Mouse (Mus musculus) MEL (cell line): ENCODE results near the gene Plpp2. TPM values are rescaled to one million over a fixed set of nuclear protein-coding genes. Genes with fewer than 3 reads are reported as not detected.

Source experiments
- DNase-seq: peaks from one replicate; pipeline ENCODE4 v3.0.0; 2011; ENCODE audit warnings: low read depth, low spot score
- H3K27ac ChIP-seq: 2 replicates; pipeline ENCODE4 v1.5.1; 2012; ENCODE audit warnings: low read depth, mild to moderate bottlenecking, control low read depth, low read length, moderate library complexity; ENCODE audit not compliant: control insufficient read depth
- H3K27me3 ChIP-seq, 2 experiments: fragments of 150-350 bp in 1 of 2; sonication (generic) in 1 of 2; 2 replicates each; pipeline ENCODE4 v1.6.1; 2012; ENCODE audit warnings: low read length in 2 of 2, mild to moderate bottlenecking in 2 of 2, improper control_type of control experiment in 1 of 2, moderate library complexity in 1 of 2; ENCODE audit not compliant: insufficient read depth in 2 of 2, control insufficient read depth in 1 of 2
- H3K36me3 ChIP-seq, 2 experiments: 2 replicates each; pipeline ENCODE4 v1.6.1; 2012 to 2014; ENCODE audit warnings: low read length in 2 of 2, improper control_type of control experiment in 1 of 2, inconsistent platforms in 1 of 2, mild to moderate bottlenecking in 1 of 2; ENCODE audit not compliant: insufficient read depth in 2 of 2, control insufficient read depth in 1 of 2
- H3K4me1 ChIP-seq, 2 experiments: fragments of 150-350 bp in 1 of 2; sonication (generic) in 1 of 2; 2 replicates each; pipeline ENCODE4 v1.6.1; 2012; ENCODE audit warnings: low read length in 2 of 2, improper control_type of control experiment in 1 of 2, mild to moderate bottlenecking in 1 of 2; ENCODE audit not compliant: insufficient read depth in 2 of 2, control insufficient read depth in 1 of 2
- H3K4me3 ChIP-seq, 2 experiments: fragments of 150-350 bp in 1 of 2; sonication (generic) in 1 of 2; 2 replicates each; pipeline ENCODE4 v1.5.1; 2012; ENCODE audit warnings: low read depth in 2 of 2, low read length in 2 of 2, mild to moderate bottlenecking in 2 of 2, moderate library complexity in 2 of 2, control low read depth in 1 of 2, improper control_type of control experiment in 1 of 2; ENCODE audit not compliant: control insufficient read depth in 1 of 2, insufficient read depth in 1 of 2
- H3K79me2 ChIP-seq: 2 replicates; pipeline ENCODE4 v1.6.1; 2012; ENCODE audit warnings: mild to moderate bottlenecking, low read length, moderate library complexity; ENCODE audit not compliant: control insufficient read depth, poor library complexity, insufficient read depth
- H3K9ac ChIP-seq: 2 replicates; pipeline ENCODE4 v1.6.1; 2012; ENCODE audit warnings: low read depth, mild to moderate bottlenecking, control low read depth, low read length, moderate library complexity; ENCODE audit not compliant: control insufficient read depth, poor library complexity, severe bottlenecking
- H3K9me3 ChIP-seq: fragments of 150-350 bp; sonication (generic); replicated peaks from 2 replicates; pipeline ENCODE4 v1.6.1; 2012; ENCODE audit warnings: mild to moderate bottlenecking, low read length, improper control_type of control experiment, moderate library complexity; ENCODE audit not compliant: insufficient read depth
- CHD2 ChIP-seq: IDR thresholded peaks from 2 replicates; pipeline ENCODE4 v1.6.1; 2011; ENCODE audit warnings: low read length, improper control_type of control experiment
- GABPA ChIP-seq: IDR thresholded peaks from 2 replicates; pipeline ENCODE4 v1.6.1; 2012; ENCODE audit warnings: low read depth, mild to moderate bottlenecking, inconsistent platforms, low read length, improper control_type of control experiment, moderate library complexity
- HCFC1 ChIP-seq: IDR thresholded peaks from 2 replicates; pipeline ENCODE4 v1.6.1; 2012; ENCODE audit warnings: low read depth, mild to moderate bottlenecking, inconsistent platforms, low read length, improper control_type of control experiment, moderate library complexity
- KAT2A ChIP-seq: conservative IDR thresholded peaks from 2 replicates; pipeline ENCODE4 v1.6.1; 2012; ENCODE audit warnings: low read depth, low read length, improper control_type of control experiment, inconsistent platforms
- MAFK ChIP-seq: IDR thresholded peaks from 2 replicates; pipeline ENCODE4 v1.6.1; 2011; ENCODE audit warnings: low read depth, mild to moderate bottlenecking, low read length, improper control_type of control experiment, borderline replicate concordance
- MEF2A ChIP-seq: IDR thresholded peaks from 2 replicates; pipeline ENCODE4 v1.6.1; 2014; ENCODE audit warnings: low read depth, mild to moderate bottlenecking, inconsistent platforms, low read length, improper control_type of control experiment; ENCODE audit not compliant: poor library complexity, insufficient replicate concordance, severe bottlenecking; ENCODE audit errors: extremely low read depth
- MYB ChIP-seq: IDR thresholded peaks from 2 replicates; pipeline ENCODE4 v1.6.1; 2011; ENCODE audit warnings: mild to moderate bottlenecking, low read depth, low read length, improper control_type of control experiment
- NELFE ChIP-seq: IDR thresholded peaks from 2 replicates; pipeline ENCODE4 v1.6.1; 2011; ENCODE audit warnings: low read depth, low read length, improper control_type of control experiment
- NRF1 ChIP-seq: IDR thresholded peaks from 2 replicates; pipeline ENCODE4 v1.6.1; 2014; ENCODE audit warnings: low read depth, mild to moderate bottlenecking, inconsistent platforms, low read length, improper control_type of control experiment, moderate library complexity; ENCODE audit not compliant: poor library complexity, insufficient read depth, severe bottlenecking
- POLR2A ChIP-seq, 2 experiments: IDR thresholded peaks; 2 replicates each; pipeline ENCODE4 v1.6.1; 2011 to 2012; ENCODE audit warnings: low read length in 2 of 2, mild to moderate bottlenecking in 2 of 2, control low read depth in 1 of 2, improper control_type of control experiment in 1 of 2, low read depth in 1 of 2, moderate library complexity in 1 of 2; ENCODE audit not compliant: control insufficient read depth in 1 of 2, insufficient read depth in 1 of 2, poor library complexity in 1 of 2
- POLR2AphosphoS2 ChIP-seq: IDR thresholded peaks from 2 replicates; pipeline ENCODE4 v1.6.1; 2011; ENCODE audit warnings: low read length, improper control_type of control experiment
- POLR2AphosphoS5 ChIP-seq: IDR thresholded peaks from 2 replicates; pipeline ENCODE4 v1.6.1; 2012; ENCODE audit warnings: low read depth, borderline replicate concordance, mild to moderate bottlenecking, inconsistent platforms, low read length, moderate library complexity, mixed read lengths
- RAD21 ChIP-seq: IDR thresholded peaks from 2 replicates; pipeline ENCODE4 v1.6.1; 2011; ENCODE audit warnings: mild to moderate bottlenecking, low read depth, low read length, improper control_type of control experiment
- TAL1 ChIP-seq: IDR thresholded peaks from 2 replicates; pipeline ENCODE4 v1.6.1; 2012; ENCODE audit warnings: mild to moderate bottlenecking, inconsistent platforms, low read length, moderate library complexity, mixed read lengths
- TBP ChIP-seq: IDR thresholded peaks from 2 replicates; pipeline ENCODE4 v1.8.0; 2011; ENCODE audit warnings: low read depth, low read length, improper control_type of control experiment
- ZKSCAN1 ChIP-seq: IDR thresholded peaks from 2 replicates; pipeline ENCODE4 v1.6.1; 2012; ENCODE audit warnings: low read depth, mild to moderate bottlenecking, inconsistent platforms, low read length, improper control_type of control experiment, moderate library complexity
- polyA plus RNA-seq, 2 experiments: library from polyadenylated mRNA; stranded (reverse) in 1 of 2; unstranded in 1 of 2; fragments of >175 nt in 1 of 2; fragments of >200 nt in 1 of 2; gene quantifications; 2 replicates each; pipeline versions ENCODE4 v1.2.1 to v1.2.4; 2012; ENCODE audit warnings: low replicate concordance in 2 of 2, low read depth in 1 of 2; ENCODE audit not compliant: insufficient read length in 2 of 2, insufficient read depth in 1 of 2, missing spikeins in 1 of 2
- total RNA-seq: library from RNA; depleted of rRNA; stranded (reverse); fragments of 300-350 nt; gene quantifications from 2 replicates; pipeline ENCODE4 v1.2.3, GENCODE M21; 2012

Plpp2 gene
- total and polyA plus RNA-seq, 3 experiments: 26.0 to 32.8 TPM; not detected in 1

DNA sequence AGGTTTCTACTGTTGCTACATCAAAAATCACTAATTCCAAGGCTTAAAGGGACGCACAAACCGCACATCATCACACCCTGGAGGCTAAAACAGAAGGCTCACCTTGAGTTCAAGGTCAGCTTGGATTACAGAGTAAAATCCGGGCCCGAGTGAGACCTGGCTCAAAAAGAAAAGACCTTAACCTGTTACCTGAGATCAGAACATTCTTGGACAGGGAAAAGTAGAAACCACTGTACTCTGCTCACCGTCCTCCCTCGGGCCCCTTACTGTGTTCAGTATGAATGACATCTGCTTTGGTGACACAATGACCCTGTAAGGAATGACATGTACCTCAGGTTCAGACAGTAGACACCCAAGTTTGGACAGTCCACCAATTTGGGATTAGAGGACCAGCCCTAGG is 41.2 kb upstream of the Plpp2 start:
- Histone ChIP-seq H3K36me3 (no peaks in the 10 kb centered on the region), H3K27ac (no peak overlapping the region), H3K4me3 (no peak overlapping the region), H3K4me1 (no peaks in the 10 kb centered on the region), H3K9me3 (no peaks in the 10 kb centered on the region), H3K9ac (no peak overlapping the region), H3K27me3 (peaks cover 0 to 2% of the 10 kb centered on the region in 2 experiments; a peak in 1 of 4 replicates), H3K79me2 (no peaks in the 10 kb centered on the region)
- TF ChIP-seq ZKSCAN1 (no peak), RAD21 (no peak), MYB (no peak), POLR2A (IDR thresholded peaks at IDR 0.05; ENCODE audit: control insufficient read depth in 1 of 2, insufficient read depth in 1 of 2, low read depth in 1 of 2, low read length in 2 of 2, poor library complexity in 1 of 2) (no peak), POLR2AphosphoS5 (no peak), POLR2AphosphoS2 (no peak), NRF1 (no peak), KAT2A (no peak), MEF2A (no peak), GABPA (no peak), TBP (no peak), TAL1 (no peak), NELFE (no peak), CHD2 (no peak)
- no peak for DNase-seq

DNA sequence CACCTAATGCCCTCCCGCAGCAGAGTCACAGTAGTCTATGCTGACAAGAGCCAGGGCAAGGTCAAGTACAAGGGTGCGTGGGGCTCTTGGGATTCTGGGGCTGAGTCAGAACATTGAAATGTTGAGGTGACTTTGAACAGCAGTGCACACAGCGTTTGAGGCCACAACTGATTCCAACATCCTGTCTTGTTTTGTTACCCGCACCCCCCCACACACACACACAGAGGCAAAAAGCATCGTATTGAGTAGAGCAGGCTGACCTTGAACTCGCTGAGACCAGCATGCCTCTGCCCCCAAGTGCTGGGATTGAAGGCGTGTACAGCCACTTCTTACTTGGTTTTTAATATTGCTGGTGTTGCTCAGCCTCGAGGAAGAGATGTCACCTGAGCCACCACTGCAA is 40.8 kb upstream of the Plpp2 start:
- Histone ChIP-seq H3K27ac (no peak overlapping the region), H3K9ac (no peak overlapping the region), H3K4me3 (no peak overlapping the region), H3K36me3 (no peaks in the 10 kb centered on the region), H3K79me2 (no peaks in the 10 kb centered on the region), H3K27me3 (peaks cover 0 to 2% of the 10 kb centered on the region in 2 experiments; a peak in 1 of 4 replicates), H3K4me1 (no peaks in the 10 kb centered on the region), H3K9me3 (no peaks in the 10 kb centered on the region)
- no peak for DNase-seq
- TF ChIP-seq MAFK (no peak), HCFC1 (no peak), ZKSCAN1 (no peak)
